Mouse (Mus musculus) brain, embryonic 14.5 days (tissue): ENCODE results near the gene Stap2. TPM values are rescaled to one million over a fixed set of nuclear protein-coding genes. Genes with fewer than 3 reads are reported as not detected.
A peak's percentile ranks its signal among the peaks of the same experiment; 100 is the strongest.

ENCODE experiments used
- DNase-seq: peaks from one replicate; pipeline ENCODE4 v3.0.0-alpha.2; 2011; ENCODE audit warnings: low read depth
- CTCF ChIP-seq: fragments of 200-500 bp; IDR thresholded peaks from 2 replicates; pipeline ENCODE4 v1.5.1; 2012; ENCODE audit warnings: inconsistent platforms, mild to moderate bottlenecking, moderate library complexity, borderline replicate concordance; ENCODE audit not compliant: insufficient read depth, insufficient read length; ENCODE audit errors: extremely low read depth
- POLR2A ChIP-seq: fragments of 200-500 bp; IDR thresholded peaks from 2 replicates; pipeline ENCODE4 v1.6.1; 2012; ENCODE audit warnings: mild to moderate bottlenecking, inconsistent platforms, borderline replicate concordance; ENCODE audit not compliant: poor library complexity, insufficient read depth, insufficient read length, severe bottlenecking; ENCODE audit errors: extremely low read depth
- polyA plus RNA-seq: library from polyadenylated mRNA; depleted of rRNA; stranded (reverse); fragments of >200 nt; gene quantifications from 2 replicates; pipeline ENCODE4 v1.2.3, GENCODE M21; 2012

Stap2 gene
- polyA plus RNA-seq, 1 experiment, result 5.7 TPM

DNA sequence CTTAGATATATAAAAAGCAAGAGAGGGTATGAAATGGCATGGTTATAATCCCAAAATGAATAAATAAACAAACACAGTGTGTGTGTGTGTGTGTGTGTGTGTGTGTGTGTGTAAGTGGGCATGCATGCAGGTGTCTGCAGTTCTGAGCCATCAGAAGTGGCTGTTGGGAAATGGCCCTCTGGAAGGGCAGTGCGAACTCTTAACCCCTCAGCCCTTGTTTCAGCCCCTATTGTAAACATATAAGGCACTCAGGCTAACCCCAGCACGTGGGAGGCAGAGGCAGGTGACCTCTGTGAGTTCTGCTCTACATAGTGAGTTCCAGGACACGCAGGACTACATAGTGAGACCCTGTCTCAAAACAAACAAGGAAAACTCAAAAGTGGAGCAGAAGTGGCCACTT, 28.1 kb downstream of the Stap2 start:
- DNase-seq, result no peak
- TF ChIP-seq CTCF (no peak), POLR2A (no peak)

DNA sequence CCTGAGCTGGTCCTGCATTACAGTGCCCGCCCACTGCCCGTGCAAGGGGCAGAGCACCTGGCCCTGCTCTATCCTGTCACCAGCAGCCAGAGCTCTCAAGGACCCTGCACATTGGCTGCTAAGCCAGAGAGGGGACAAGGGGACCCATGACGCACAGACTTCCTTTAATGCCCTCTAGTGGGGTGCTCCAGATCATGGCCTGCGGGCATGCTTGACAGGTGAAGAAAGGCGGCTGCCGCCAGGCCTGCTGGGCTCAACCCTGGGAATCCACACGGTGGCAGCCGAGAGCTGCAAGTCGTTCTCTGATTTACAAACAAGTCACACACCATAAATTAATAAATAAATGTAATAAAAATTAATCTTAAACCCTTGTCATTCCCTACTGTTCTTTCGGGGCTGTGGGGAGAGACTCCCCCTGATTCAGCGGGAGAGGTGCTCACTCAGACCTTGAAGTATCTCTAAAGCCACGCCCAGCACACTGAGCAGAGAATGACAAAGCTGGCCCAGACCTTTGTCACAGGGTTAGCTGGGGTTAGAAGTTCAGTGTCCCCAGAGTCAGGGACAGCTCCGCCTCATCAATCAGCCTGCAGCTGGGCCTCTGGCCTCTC, 29.0 kb downstream of the Stap2 start:
- no peak for TF ChIP-seq POLR2A
- TF ChIP-seq CTCF, result peak; percentile 85
- DNase-seq, result peak; percentile 88

DNA sequence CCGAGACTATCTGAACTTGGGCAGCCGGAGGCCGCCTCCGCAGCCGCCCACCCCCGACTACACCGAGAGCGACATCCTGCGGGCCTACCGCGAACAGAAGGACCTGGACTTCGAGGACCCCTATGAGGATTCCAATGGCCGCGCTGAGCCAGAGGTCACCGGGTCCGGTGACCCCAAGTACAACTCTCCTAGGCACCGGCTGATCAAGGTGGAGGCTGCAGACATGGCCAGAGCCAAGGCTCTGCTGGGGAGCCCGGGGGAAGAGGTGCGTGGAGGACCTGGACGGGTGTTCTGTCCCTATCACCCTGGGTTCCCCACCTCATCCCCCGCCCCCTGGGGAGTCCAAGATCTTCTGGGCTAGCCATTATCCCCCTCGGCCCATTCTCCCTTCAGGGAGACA, 33.9 kb downstream of the Stap2 start:
- peak; percentile 8 for DNase-seq
- TF ChIP-seq CTCF (no peak), POLR2A (no peak)

DNA sequence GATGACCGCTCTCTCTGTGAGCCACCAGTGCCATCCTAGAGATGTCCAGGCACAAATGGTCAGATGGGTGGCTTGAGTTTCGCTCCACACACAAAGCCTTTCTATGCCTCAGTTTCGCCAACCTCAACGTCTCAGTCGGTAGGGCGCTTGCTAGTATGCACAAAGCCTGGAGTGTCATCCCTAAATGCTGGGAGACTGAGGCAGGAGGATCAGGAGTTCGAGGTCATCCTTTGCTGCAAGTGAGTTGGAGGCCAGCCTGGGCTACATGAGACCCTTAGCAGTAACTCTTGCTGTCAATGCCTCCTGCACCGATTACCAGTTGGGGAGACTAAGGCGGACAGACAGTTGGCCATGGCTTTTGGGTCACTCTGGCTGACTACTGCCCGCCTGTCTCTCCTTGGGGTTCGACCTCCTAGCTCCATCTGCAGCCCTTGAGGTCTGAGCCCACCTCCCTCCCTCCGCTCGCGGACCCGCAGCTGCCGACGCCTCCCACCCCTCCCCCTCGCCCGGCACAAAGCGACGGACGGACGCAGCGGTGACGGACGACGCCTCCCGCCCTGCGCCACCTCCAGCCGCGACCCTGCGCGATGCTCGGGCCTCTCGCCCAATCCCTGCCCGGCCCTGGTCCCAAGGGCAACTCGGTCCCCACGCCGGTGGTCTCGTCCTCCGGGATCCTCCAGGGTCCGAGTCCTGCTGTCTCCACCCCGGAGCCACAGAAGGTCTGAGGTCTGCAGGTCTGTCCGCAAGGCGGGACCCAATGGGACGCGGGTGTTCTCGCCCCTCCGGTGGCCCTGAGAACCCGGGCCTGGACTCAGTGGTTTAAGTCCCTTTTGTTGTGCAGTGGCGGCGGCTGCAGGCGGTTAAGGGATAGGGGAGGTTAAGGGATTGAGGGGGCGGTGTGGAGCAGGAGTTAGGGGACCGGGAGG, 35.2 kb downstream of the Stap2 start, which contains the start of gene Shd:
TSS of gene Shd (plus strand) at position 502 of the 926 bp plus-strand sequence.
- peak; percentile 82 for DNase-seq
- TF ChIP-seq POLR2A (peak; percentile 71), CTCF (no peak)

DNA sequence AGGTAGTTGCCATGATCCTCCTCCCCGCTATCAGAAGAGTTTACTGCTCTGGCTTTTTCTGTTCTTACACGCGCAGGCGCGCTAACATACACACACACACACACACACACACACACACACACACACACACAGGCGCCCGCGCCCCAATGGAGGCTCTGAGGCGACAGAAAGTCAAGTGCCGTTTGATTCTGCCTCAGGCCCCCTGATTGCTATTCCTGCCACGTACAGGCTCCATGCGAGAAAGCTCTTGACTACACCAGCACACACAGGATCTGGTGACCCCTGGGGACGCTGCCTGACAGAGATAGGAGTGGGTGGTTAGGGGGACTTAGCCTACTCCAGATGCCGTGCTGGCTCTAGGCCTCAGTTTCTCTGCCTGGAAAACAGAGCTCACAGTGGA, 35.8 kb downstream of the Stap2 start:
- TF ChIP-seq CTCF, result no peak
- TF ChIP-seq POLR2A, result no peak
- DNase-seq, result peak; percentile 96

DNA sequence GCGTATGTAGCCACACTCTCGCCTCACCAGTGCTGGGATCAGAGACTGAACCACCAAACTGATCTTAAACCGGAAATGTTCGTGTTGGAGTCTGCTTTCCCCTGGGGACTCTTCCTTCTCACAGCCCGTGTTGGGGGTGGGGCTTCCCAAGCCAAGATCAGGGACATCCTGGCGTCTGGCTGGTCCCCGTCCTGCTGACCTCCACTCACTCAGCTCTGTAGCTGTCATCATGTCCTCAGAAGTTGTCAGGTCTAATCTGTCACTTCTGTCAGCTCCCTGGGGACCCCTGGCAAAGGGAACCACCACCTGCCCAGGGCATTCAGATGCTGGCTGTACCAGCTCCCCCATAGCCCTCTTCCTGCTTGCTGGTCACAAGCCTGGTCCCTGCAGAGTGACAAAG, 37.2 kb downstream of the Stap2 start:
- peak; percentile 28 for DNase-seq
- TF ChIP-seq CTCF, result no peak
- TF ChIP-seq POLR2A, result no peak

DNA sequence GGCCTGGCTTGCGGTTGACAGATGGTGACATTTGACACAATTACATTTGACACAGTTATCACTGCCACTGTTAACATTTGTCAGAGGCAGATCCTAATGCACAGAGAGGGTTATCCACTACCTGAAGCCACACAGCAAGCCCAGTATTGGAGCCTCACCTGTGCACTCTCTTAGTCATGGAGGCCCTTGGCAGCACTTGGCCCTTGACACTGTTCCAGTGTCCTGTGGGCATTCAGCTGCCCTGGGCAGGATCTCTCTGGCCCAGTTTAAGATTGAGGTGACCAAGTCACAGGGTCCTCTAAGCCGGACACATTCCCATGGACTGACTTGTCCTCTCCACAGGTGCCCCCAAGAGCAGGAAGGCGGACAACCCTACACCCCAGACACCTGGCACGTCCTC, 38.2 kb downstream of the Stap2 start:
- no peak for DNase-seq
- TF ChIP-seq CTCF, result no peak
- TF ChIP-seq POLR2A, result no peak

DNA sequence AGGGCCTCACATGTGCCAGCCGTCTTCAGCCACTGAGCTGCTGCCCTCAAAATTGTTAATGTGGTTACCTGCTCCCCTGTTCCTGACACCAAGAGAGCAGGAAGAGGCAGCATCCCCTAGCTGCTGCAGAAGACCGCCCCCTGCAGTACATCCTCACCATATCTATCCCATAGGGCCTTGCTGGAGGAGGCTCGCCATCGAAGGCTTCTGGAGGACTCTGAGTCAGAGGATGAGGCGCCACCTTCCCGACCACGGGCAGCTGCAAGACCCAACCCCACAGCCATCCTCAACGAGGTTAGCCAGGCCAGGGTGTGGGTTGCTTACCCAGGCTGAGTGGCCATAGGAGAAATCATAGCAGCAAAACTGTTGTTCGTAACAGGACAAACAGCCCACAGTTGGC, 40.4 kb downstream of the Stap2 start:
- no peak for DNase-seq
- TF ChIP-seq POLR2A (no peak), CTCF (no peak)

DNA sequence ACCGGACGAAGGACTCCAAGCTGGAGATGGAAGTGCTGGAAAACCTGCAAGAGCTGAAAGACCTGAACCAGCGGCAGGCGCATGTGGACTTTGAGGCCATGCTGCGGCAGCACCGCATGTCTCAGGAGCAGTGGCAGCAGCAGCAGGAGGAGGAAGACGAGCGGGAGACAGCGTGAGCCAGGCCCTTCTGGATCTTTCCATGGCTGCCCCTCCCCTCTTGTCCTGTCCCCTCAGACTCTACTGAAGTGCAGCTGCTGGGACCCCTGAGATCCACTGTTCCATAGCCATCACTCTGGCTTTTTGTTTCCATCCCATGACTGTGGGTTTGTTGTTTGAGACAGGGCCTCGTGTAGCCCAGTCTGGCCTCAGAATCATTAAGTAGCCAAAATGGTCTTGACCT, 40.9 kb downstream of the Stap2 start:
- DNase-seq, result no peak
- TF ChIP-seq CTCF (no peak), POLR2A (no peak)

DNA sequence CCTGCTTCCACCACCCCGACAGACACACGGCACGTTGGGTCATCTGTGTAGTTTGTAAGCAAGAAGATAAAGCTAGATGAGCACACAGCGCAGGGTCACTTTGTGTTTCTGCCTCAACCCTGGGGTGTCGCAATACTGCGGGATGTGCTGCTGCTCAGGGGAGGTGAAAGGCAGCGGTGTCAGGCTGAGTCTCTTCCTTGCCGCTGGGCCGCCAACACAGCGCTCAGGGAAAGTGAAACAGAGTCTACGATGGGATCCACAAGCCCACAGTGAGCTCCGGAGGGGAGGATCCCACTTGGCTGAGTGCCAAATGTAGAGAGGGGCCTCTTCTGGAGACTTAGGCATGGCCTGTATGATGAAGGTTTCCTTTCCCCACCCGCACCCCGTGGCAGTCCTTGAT, 42.2 kb downstream of the Stap2 start:
- TF ChIP-seq POLR2A (no peak), CTCF (no peak)
- DNase-seq, result peak; percentile 38

DNA sequence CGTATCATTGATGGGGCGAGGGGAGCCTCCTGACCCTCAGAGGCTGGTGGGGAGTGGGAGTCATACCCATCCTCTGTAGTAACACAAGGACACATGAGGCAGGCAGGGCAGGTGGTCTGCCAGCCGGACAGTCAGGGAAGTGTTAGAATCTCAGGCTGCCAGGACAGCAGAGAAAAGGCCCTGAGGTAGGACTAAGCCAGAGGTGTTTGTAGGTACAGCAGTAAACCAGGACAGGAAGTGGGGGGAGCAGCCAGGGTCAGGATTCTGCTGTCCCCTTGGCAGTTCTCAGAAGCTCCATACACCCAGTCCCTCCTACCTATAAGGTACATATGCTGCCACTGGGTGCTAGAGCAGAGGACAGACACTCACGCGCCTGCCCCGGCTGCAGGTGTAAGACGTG, 43.8 kb downstream of the Stap2 start:
- DNase-seq, result no peak
- TF ChIP-seq POLR2A, result no peak
- no peak for TF ChIP-seq CTCF

DNA sequence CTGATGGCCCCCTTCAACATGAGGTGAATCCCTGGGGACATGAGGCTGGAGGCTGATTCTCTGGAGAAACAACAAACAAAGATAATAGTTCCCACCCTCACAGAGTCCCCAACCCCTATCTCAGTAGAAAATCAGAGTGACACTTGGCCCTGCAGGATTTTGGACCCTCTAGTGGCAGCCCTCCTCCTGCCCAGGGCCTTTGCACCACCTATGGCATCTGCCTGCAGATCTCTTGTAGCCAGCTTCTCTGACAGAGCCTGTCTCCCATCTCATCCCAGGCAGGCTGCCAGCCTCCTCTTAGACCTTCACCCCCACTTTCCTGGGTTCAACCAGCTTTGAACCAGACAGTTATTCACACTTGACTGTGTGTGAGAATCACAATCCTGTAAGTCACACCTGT, 44.6 kb downstream of the Stap2 start:
- TF ChIP-seq POLR2A (no peak), CTCF (no peak)

DNA sequence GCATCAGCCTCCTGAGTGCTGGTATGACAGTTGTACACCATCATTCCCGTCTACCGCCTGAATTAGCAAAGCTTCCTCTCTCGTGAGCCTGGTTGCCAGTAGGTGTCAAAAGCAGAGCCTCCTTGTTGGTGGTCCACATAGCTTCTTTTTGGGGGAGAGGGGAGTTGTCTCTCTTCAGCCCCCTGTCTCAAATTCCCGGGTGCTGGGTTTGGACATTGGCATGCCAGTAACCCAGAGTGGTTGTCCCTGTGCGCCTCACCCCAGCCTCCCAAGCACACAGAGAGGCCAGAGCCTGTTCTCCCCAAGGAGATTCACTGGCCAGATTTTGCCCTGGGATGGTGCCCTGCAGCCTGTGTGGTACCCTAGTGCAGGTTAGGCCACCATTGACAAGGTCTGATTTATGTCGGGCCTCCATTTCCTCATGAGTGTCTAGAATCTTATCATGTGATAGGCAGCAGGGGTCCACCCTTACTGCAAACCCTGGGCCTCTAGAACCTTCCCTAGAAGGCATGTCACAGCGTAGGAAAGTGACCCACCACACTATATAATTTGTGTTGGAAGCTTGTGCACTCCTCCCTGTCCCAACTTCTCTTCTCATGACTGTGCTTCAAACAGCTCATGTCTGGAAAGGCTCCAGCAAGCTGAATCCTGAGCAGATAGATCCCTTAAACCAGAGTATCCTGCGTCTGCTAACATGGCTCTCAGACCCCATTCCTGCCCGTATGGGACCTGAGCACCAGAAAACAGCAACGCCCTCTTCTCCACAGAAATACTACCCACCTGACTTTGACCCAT, 45.2 kb downstream of the Stap2 start:
- DNase-seq, result no peak
- TF ChIP-seq POLR2A (no peak), CTCF (no peak)

More for the DNA sequence above, 44.6 kb downstream of the Stap2 start:
- DNase-seq, result no peak
